Mouse (Mus musculus) leukemia stem cell, adult 10-12 weeks (primary cell): ENCODE measurements around the gene Gm10662. TPM values are rescaled to one million over a fixed set of nuclear protein-coding genes. Genes with fewer than 3 reads are reported as not detected.

Experiments
- polyA plus RNA-seq: library from polyadenylated mRNA; stranded (reverse); fragments of >175 nt; gene quantifications from 2 replicates; pipeline ENCODE4 v1.2.3, GENCODE M21; 2012; ENCODE audit warnings: low replicate concordance

Gm10662 gene
- polyA plus RNA-seq, result not detected in 2 replicates

GRCm38 (mm10) chr7:23144380-23144779 lies at the start of gene Gm10662:
TSS of gene Gm10662 (minus strand) at chr7:23144480.

Other genes with a start within 250 kb of the Gm10662 start
- not detected in 2 replicates for gene Gm4214, start 159.8 kb downstream of the Gm10662 start, polyA plus RNA-seq
- not detected in 2 replicates for gene Gm4216, start 124.6 kb downstream of the Gm10662 start, polyA plus RNA-seq
- gene Vmn1r163, start 88.9 kb downstream of the Gm10662 start, polyA plus RNA-seq, result not detected in 2 replicates
- not detected in 2 replicates for gene Gm8720, start 77.0 kb downstream of the Gm10662 start, polyA plus RNA-seq
- gene Vmn1r165, start 72.9 kb upstream of the Gm10662 start, polyA plus RNA-seq, result not detected in 2 replicates
- not detected in 2 replicates for gene Vmn1r166, start 107.2 kb upstream of the Gm10662 start, polyA plus RNA-seq
- gene Gm6902, start 134.4 kb upstream of the Gm10662 start, polyA plus RNA-seq, result not detected in 2 replicates
- not detected in 2 replicates for gene Nlrp4e, start 156.7 kb upstream of the Gm10662 start, polyA plus RNA-seq
- not detected in 2 replicates for gene Nlrp5, start 241.4 kb upstream of the Gm10662 start, polyA plus RNA-seq